8 mouse cellular contexts compared by ENCODE assay signal in the genomic region with DNA sequence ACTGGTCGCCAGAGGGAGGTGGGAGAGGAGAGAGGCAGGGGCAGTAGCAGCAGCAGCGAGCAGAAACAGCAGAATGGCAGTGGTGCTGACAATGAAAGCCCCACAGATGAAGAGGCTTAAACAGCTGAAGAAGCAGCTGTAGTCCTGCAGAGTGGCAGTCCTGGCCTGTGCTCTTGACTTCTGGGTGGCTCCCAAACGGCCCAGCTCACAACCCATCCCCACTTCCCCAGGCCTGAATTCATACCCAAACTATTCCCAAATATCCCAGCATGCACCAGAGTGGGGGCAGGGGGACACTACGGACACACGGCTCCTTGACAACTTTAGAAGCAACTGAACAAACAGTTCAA. TPM values are rescaled to one million over a fixed set of nuclear protein-coding genes. Genes with fewer than 3 reads are reported as not detected.
A peak's percentile ranks its signal among the peaks of the same experiment; 100 is the strongest.
DNase-seq lines count a peak whose midpoint lies in the region; ATAC-seq and TF ChIP-seq lines count a peak whose summit lies in the region.

No protein-coding gene starts in this region.

- H3K27ac ChIP-seq in left cerebral cortex, adult 2 months = peak overlapping the region; percentile 10; the same call in 1 of the 2 replicates
- peak overlapping the region; percentile 77 for H3K27ac ChIP-seq in forebrain, embryonic 12.5 days
- peak overlapping the region; percentile 27; the same call in 1 of the 2 replicates for H3K27ac ChIP-seq in intestine, embryonic 14.5 days (ENCODE audit: low read depth)

- ATAC-seq in forebrain, embryonic 12.5 days (ENCODE audit: low FRiP score) = peak; percentile 69
- no peak for ATAC-seq in intestine, embryonic 14.5 days (replicated peaks; ENCODE audit: low FRiP score, low TSS enrichment, low read depth)

- no peaks in the 10 kb centered on the region for H3K9me3 ChIP-seq in forebrain, embryonic 12.5 days
- H3K9me3 ChIP-seq in intestine, embryonic 14.5 days (ENCODE audit: control insufficient read depth, low read length) = no peaks in the 10 kb centered on the region

- H3ac ChIP-seq in myocyte (ENCODE audit: control insufficient read depth, insufficient read length) = no peak overlapping the region

- H3K4me2 ChIP-seq in forebrain, embryonic 12.5 days = peak overlapping the region; percentile 8; the same call in 1 of the 2 replicates
- no peak overlapping the region for H3K4me2 ChIP-seq in intestine, embryonic 14.5 days (ENCODE audit: low read length)
- peak overlapping the region; percentile 56 for H3K4me2 ChIP-seq in myocyte (ENCODE audit: low read depth)

- H3K4me1 ChIP-seq in forebrain, embryonic 12.5 days = peaks cover 20% of the 10 kb centered on the region
- H3K4me1 ChIP-seq in intestine, embryonic 14.5 days (replicated peaks; ENCODE audit: control insufficient read depth, insufficient read depth, low read length) = peaks cover 19% of the 10 kb centered on the region

- no peak overlapping the region for H3K9ac ChIP-seq in forebrain, embryonic 12.5 days
- H3K9ac ChIP-seq in intestine, embryonic 14.5 days (ENCODE audit: low read length) = no peak overlapping the region

- H3K4me3 ChIP-seq in left cerebral cortex, adult 2 months = no peak overlapping the region
- H3K4me3 ChIP-seq in forebrain, embryonic 12.5 days (replicated peaks) = no peak overlapping the region
- no peak overlapping the region for H3K4me3 ChIP-seq in intestine, embryonic 14.5 days (ENCODE audit: low read depth, low read length)
- no peak overlapping the region for H3K4me3 ChIP-seq in myocyte

- TF ChIP-seq POLR2A in myocyte (IDR thresholded peaks at IDR 0.05; ENCODE audit: insufficient read length, low read depth) = no peak

- H3K27me3 ChIP-seq in forebrain, embryonic 12.5 days = no peaks in the 10 kb centered on the region
- no peaks in the 10 kb centered on the region for H3K27me3 ChIP-seq in intestine, embryonic 14.5 days (replicated peaks; ENCODE audit: control insufficient read depth, insufficient read depth, low read length)
- no peaks in the 10 kb centered on the region for H3K27me3 ChIP-seq in myocyte (ENCODE audit: control insufficient read depth, insufficient read depth, insufficient read length)

- 10% methylated on average over 5 of the region's 5 CpGs for WGBS in forebrain, embryonic 12.5 days
- 16% methylated on average over 5 of the region's 5 CpGs for WGBS in intestine, embryonic 14.5 days

- no peaks in the 10 kb centered on the region for H3K36me3 ChIP-seq in forebrain, embryonic 12.5 days (replicated peaks)
- no peaks in the 10 kb centered on the region for H3K36me3 ChIP-seq in intestine, embryonic 14.5 days (ENCODE audit: control insufficient read depth, insufficient read depth, low read length)
- no peaks in the 10 kb centered on the region for H3K36me3 ChIP-seq in myocyte (ENCODE audit: control insufficient read depth, insufficient read depth)

- intact Hi-C loops in left cerebral cortex, adult 2 months (cut with DNase I) = no loop called here
- intact Hi-C loops in left cerebral cortex, postnatal 25 days (cut with DNase I) = no loop called here

- no peak for DNase-seq in left cerebral cortex, adult 2 months (ENCODE audit: extremely low spot score in 1 of 2, low spot score in 2 of 2)
- DNase-seq in left cerebral cortex, adult 8-10 months (ENCODE audit: low spot score in 2 of 2) = no peak
- no peak for DNase-seq in intestine, embryonic 14.5 days (ENCODE audit: low spot score)
- DNase-seq in thymus, adult 18-20 months = no peak
- DNase-seq in B cell, adult 2 months = no peak
- DNase-seq in left cerebral cortex, postnatal 25 days (ENCODE audit: low spot score in 2 of 2) = no peak

- peaks cover 96% of the 10 kb centered on the region for H3K79me2 ChIP-seq in myocyte (ENCODE audit: control insufficient read depth, insufficient read depth)

- TF ChIP-seq CTCF in left cerebral cortex, adult 2 months (IDR thresholded peaks at IDR 0.05) = no peak

TF ChIP-seq in myocyte, 11 proteins besides CTCF, POLR2A, EP300 and RAD21:
- no peak for TF ChIP-seq E2F4 (IDR thresholded peaks at IDR 0.05; ENCODE audit: insufficient read depth)
- peak; percentile 98 to 99 (median 98) for TF ChIP-seq MYOD1 (IDR thresholded peaks at IDR 0.05; ENCODE audit: control insufficient read depth in 1 of 3, insufficient read length in 2 of 3, low read depth in 2 of 3)
- no peak for TF ChIP-seq REST (IDR thresholded peaks at IDR 0.05; ENCODE audit: insufficient read depth, insufficient read length)
- TF ChIP-seq TCF12 (IDR thresholded peaks at IDR 0.05; ENCODE audit: insufficient read depth, poor library complexity, severe bottlenecking) = peak; percentile 89
- no peak for TF ChIP-seq CEBPB (IDR thresholded peaks at IDR 0.05; ENCODE audit: insufficient read depth, poor library complexity, severe bottlenecking)
- TF ChIP-seq SRF (IDR thresholded peaks at IDR 0.05; ENCODE audit: control insufficient read depth, insufficient read length, low read depth) = no peak
- TF ChIP-seq MYOG (IDR thresholded peaks at IDR 0.05; ENCODE audit: control insufficient read depth in 1 of 3, insufficient read depth in 1 of 3, insufficient read length in 2 of 3, low read depth in 2 of 3) = peak; percentile 86 to 99 (median 96)
- no peak for TF ChIP-seq POLR2AphosphoS2 (IDR thresholded peaks at IDR 0.05; ENCODE audit: insufficient read length, low read depth)
- no peak for TF ChIP-seq USF1 (IDR thresholded peaks at IDR 0.05; ENCODE audit: low read depth)
- TF ChIP-seq MAX (IDR thresholded peaks at IDR 0.05; ENCODE audit: low read depth) = no peak
- TF ChIP-seq TCF3 (IDR thresholded peaks at IDR 0.05; ENCODE audit: insufficient read length, low read depth) = peak; percentile 96
TF ChIP-seq in myocyte: peak in this region for 4.

RNA-seq across cellular contexts. Expression of a gene that starts 30.2 kb away (rescaled TPM):
- total RNA-seq in left cerebral cortex, adult 2 months (2021) = 10 to 100 TPM; 43.3 to 46.9 TPM
- 10 to 100 TPM; 36.5 to 43.7 (median 39.9) TPM for total RNA-seq in left cerebral cortex, adult 8-10 months (2022)
- polyA plus RNA-seq in forebrain, embryonic 12.5 days (2016; fragmentation: Nextera tagmentation; extraction: Ambion mirVana) = 71.1 and 77.4 TPM in 2 replicates
- 86.7 and 92.9 TPM in 2 replicates for polyA plus RNA-seq in intestine, embryonic 14.5 days (2014; fragmentation: Nextera tagmentation; extraction: Ambion mirVana)
- 71.2 TPM for polyA plus RNA-seq in myocyte (2012; fragmentation: generic; extraction: Trizol)
- total RNA-seq in left cerebral cortex, postnatal 25 days (2021) = 10 to 100 TPM; 43.1 to 49.7 TPM

RNA-seq across cellular contexts. Expression of a gene that starts 58.6 kb away (rescaled TPM):
- 10 to 100 TPM; 42.6 to 45.6 TPM for total RNA-seq in left cerebral cortex, adult 2 months (2021)
- total RNA-seq in left cerebral cortex, adult 8-10 months (2022) = 10 to 100 TPM; 46.1 to 50.2 (median 48.4) TPM
- 252 and 269 TPM in 2 replicates for polyA plus RNA-seq in forebrain, embryonic 12.5 days (2016; fragmentation: Nextera tagmentation; extraction: Ambion mirVana)
- polyA plus RNA-seq in intestine, embryonic 14.5 days (2014; fragmentation: Nextera tagmentation; extraction: Ambion mirVana) = 239 and 242 TPM in 2 replicates
- polyA plus RNA-seq in myocyte (2012; fragmentation: generic; extraction: Trizol) = 57.9 TPM
- total RNA-seq in left cerebral cortex, postnatal 25 days (2021) = 10 to 100 TPM; 43.9 to 50.5 TPM

Comparison
In these comparisons a context has a peak if more than half of its experiments do, and no peak if none do; other contexts are left out.
1. H3K27ac ChIP-seq: peak in every context shown above with its lines; median percentile 77 in forebrain, embryonic 12.5 days; 27 in intestine, embryonic 14.5 days; 10 in left cerebral cortex, adult 2 months.